Mouse (Mus musculus): ENCODE measurements around the gene Rpl18a.

The Rpl18a gene

DNA sequence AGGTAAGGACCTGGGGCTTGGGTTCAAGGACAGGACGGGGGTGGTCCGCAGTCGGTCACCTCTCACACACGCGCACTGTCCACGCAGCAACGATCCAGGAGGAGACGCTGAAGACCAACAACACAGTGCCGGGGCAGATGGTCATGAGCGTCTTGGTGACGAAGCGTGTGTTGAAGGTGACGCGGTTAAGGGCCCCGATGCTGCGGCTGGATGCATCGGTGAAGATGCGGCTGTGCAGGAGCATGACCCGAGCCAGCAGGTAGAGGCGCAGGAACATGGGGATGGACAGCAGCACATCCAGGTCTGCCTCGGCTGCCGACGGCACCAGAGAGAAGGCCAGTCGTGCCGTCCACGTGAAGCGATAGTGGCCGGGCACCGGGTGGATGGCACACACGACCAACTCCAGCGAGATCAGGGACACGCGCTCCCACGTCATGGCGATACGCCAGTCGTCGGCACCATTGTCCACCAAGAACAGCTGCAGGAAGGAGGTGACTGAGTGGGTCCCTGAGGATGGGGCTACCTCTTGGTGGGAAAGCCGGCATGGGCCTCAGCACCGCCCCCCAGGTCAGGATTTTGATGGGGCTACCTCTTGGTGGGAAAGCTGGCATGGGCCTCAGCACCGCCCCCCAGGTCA, 44.5 kb downstream of the Rpl18a start:
- DNase-seq: no peak

- DNase-seq: no peak
Measured at GRCm38 (mm10) chr8:70851837-70852236, 45.4 kb downstream of the Rpl18a start.

GRCm38 (mm10) chr8:70850947-70851346, 46.3 kb downstream of the Rpl18a start:
- DNase-seq: no peak

DNA sequence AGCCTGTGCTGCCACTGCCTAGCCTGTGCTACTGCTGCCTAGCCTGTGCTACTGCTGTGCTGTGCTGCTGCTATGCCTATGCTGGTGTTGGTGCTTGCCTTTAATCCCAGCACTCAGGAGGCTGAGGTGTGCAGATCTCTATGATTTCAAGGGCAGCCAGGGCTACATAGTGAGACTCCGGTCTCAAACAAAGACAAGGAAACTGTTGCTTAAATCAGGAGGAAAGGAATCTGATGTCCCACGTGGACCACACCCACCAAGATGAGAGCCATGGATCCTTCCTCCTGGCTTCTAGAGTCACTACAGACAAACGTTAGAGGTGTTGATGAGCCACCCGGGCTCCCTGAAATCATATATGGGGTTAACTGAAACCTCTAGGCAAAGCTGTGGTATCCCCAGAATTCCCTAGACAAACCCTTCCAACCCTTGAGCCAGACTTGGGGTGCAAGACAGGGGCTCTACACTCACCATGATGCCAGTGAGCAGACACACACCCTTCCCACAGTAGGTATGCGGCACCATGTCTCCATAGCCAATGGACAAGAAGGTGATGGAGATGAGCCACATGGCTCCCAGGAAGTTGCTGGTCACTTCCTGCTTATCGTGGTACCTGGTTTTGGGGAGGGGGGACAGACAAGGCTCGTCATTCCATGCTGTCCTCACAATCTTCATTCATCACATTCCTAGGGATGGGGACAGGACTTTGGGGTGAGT, 46.9 kb downstream of the Rpl18a start:
- no peak for DNase-seq

GRCm38 (mm10) chr8:70849333-70849990, 47.8 kb downstream of the Rpl18a start:
- DNase-seq: no peak

GRCm38 (mm10) chr8:70846371-70847154, 50.6 kb downstream of the Rpl18a start:
- no peak for DNase-seq

GRCm38 (mm10) chr8:70845108-70845507, 52.1 kb downstream of the Rpl18a start:
- no peak for DNase-seq
